Mouse (Mus musculus) spleen, adult 2 months (tissue): Measurements from ENCODE around the gene Pdzd7.

ENCODE experiments used
- CTCF ChIP-seq: fragments of 200-500 bp; IDR thresholded peaks from 2 replicates; pipeline ENCODE4 v1.5.1; 2011; ENCODE audit warnings: mild to moderate bottlenecking, inconsistent platforms; ENCODE audit not compliant: insufficient read depth, insufficient read length, insufficient replicate concordance; ENCODE audit errors: extremely low read depth
- POLR2A ChIP-seq: fragments of 200-500 bp; IDR thresholded peaks from 2 replicates; pipeline ENCODE4 v1.6.1; 2011; ENCODE audit warnings: low read depth, low read length, inconsistent platforms

- TF ChIP-seq CTCF, result peak; percentile 87; the same call in 1 of the 2 replicates
- TF ChIP-seq POLR2A, result no peak
These were observed 35.8 kb upstream of the Pdzd7 start for GRCm38 (mm10) chr19:45081279-45081678.
